Mouse (Mus musculus) midbrain, embryonic 14.5 days (tissue): Measurements from ENCODE around the gene Tex35. TPM values are rescaled to one million over a fixed set of nuclear protein-coding genes. Genes with fewer than 3 reads are reported as not detected.

Experiments used
- ATAC-seq: fragments of 200-750 bp; cut with Nextera tagmentation; 2 replicates; pipeline ENCODE4 v1.8.0; 2017; ENCODE audit warnings: moderate number of reproducible peaks, moderate library complexity; ENCODE audit not compliant: low FRiP score, low TSS enrichment
- DNase-seq: peaks from one replicate; pipeline ENCODE4 v3.0.0-alpha.2; 2015
- H3K27ac ChIP-seq: fragments of 300-500 bp; sonication (generic); replicated peaks from 2 replicates; pipeline ENCODE4 v1.5.1; 2014; ENCODE audit warnings: mild to moderate bottlenecking, low read depth, low read length, moderate library complexity
- H3K27me3 ChIP-seq: fragments of 300-500 bp; sonication (generic); 2 replicates; pipeline ENCODE4 v1.6.1; 2014; ENCODE audit warnings: low read length, control low read depth, mixed read lengths; ENCODE audit not compliant: control insufficient read depth, insufficient read depth
- H3K36me3 ChIP-seq: fragments of 300-500 bp; sonication (generic); 2 replicates; pipeline ENCODE4 v1.6.1; 2014; ENCODE audit warnings: low read length, control low read depth; ENCODE audit not compliant: control insufficient read depth, insufficient read depth
- H3K4me1 ChIP-seq: fragments of 300-500 bp; sonication (generic); 2 replicates; pipeline ENCODE4 v1.6.1; 2014; ENCODE audit warnings: mild to moderate bottlenecking, antibody characterized with exemption, low read length, control low read depth; ENCODE audit not compliant: control insufficient read depth, insufficient read depth
- H3K4me2 ChIP-seq: fragments of 300-500 bp; sonication (generic); 2 replicates; pipeline ENCODE4 v1.6.1; 2014; ENCODE audit warnings: mild to moderate bottlenecking, low read length, moderate library complexity
- H3K4me3 ChIP-seq: fragments of 300-500 bp; sonication (generic); replicated peaks from 2 replicates; pipeline ENCODE4 v1.5.1; 2014; ENCODE audit warnings: low read depth, low read length
- H3K9ac ChIP-seq: fragments of 300-500 bp; sonication (generic); replicated peaks from 2 replicates; pipeline ENCODE4 v1.6.1; 2014; ENCODE audit warnings: mild to moderate bottlenecking, low read length, moderate library complexity
- H3K9me3 ChIP-seq: fragments of 300-500 bp; sonication (generic); 2 replicates; pipeline ENCODE4 v1.6.1; 2016; ENCODE audit warnings: low read length, control low read depth, mixed read lengths; ENCODE audit not compliant: control insufficient read depth
- WGBS: fragments of 180-500 bp; shearing (Covaris S2); extraction: QIAGEN DNeasy Blood & Tissue Kit; methylation state at CpG from one replicate; pipeline ENCODE4 v1.1.7; 2014; 5-methylcytosine and 5-hydroxymethylcytosine counted together
- polyA plus RNA-seq: library from polyadenylated mRNA; unstranded; fragments of >200 nt; fragmentation: Nextera tagmentation; extraction: Ambion mirVana; gene quantifications from 2 replicates; pipeline ENCODE4 v1.2.1, GENCODE M21; 2014

The Tex35 gene
- polyA plus RNA-seq, 1 experiment from 2014 or later = not detected

DNA sequence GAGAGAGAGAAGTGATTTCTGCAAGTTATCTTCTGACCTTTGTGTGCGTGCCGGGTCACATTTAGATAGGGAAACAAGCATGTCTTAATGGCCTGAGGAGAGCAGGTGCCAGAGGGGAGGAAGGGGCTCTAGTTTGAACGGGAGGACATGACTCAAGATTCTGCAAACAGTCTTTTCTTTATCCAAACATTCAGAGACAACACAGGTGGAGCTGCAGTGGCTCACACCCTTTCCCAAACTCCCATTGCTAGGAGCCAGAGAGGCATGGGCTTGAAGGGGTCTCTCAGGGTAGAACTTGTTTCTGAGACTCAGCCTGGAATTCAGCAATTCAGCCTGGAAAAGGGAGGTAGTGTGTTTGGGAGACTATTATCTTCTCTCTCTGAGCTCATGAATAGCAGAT, 15.4 kb upstream of the Tex35 start:
- Histone ChIP-seq H3K4me1 (no peaks in the 10 kb centered on the region), H3K27me3 (no peaks in the 10 kb centered on the region), H3K9me3 (no peaks in the 10 kb centered on the region), H3K27ac (no peak overlapping the region), H3K4me2 (no peak overlapping the region), H3K36me3 (no peaks in the 10 kb centered on the region), H3K4me3 (no peak overlapping the region), H3K9ac (no peak overlapping the region)
- DNase-seq = no peak
- WGBS = 96% methylated on average over 3 of the region's 3 CpGs
- no peak for ATAC-seq

DNA sequence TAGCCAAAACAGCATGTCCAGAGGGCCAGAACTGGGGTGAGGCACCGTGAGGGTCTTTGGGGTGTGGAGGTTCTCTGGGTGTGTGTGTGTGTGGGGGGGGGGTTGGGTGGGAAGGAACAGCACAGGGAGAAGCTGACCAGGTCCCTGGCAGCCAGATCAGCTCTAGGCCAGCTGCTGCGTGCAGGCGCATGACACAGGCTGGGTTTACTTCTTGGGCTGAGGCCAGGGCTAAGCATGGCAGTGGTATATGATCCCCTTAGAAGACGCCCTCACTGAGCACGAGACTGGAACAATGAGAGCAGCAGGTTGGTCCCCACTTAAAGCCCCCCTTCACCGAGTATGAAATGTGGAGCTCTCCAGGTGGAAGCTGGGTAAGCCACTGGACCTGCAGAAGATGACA, 10.7 kb upstream of the Tex35 start:
- no peaks in the 10 kb centered on the region for H3K4me1 ChIP-seq
- no peak for DNase-seq
- 89% methylated on average over 6 of the region's 6 CpGs for WGBS
- no peak for ATAC-seq
- no peak overlapping the region for H3K4me3 ChIP-seq
- H3K27me3 ChIP-seq = no peaks in the 10 kb centered on the region
- no peak overlapping the region for H3K4me2 ChIP-seq
- H3K9ac ChIP-seq = no peak overlapping the region
- H3K9me3 ChIP-seq = no peaks in the 10 kb centered on the region
- H3K36me3 ChIP-seq = no peaks in the 10 kb centered on the region
- H3K27ac ChIP-seq = no peak overlapping the region

GRCm38 (mm10) chr1:157117440-157117839, 9.0 kb upstream of the Tex35 start:
- DNase-seq (no peak), ATAC-seq (no peak)
- Histone ChIP-seq H3K4me1 (no peaks in the 10 kb centered on the region), H3K9ac (no peak overlapping the region), H3K36me3 (no peaks in the 10 kb centered on the region), H3K4me3 (no peak overlapping the region), H3K27ac (no peak overlapping the region), H3K4me2 (no peak overlapping the region), H3K9me3 (no peaks in the 10 kb centered on the region), H3K27me3 (no peaks in the 10 kb centered on the region)
- WGBS = 91% methylated on average over 3 of the region's 3 CpGs

- Histone ChIP-seq H3K4me1 (no peaks in the 10 kb centered on the region), H3K9me3 (no peaks in the 10 kb centered on the region), H3K36me3 (no peaks in the 10 kb centered on the region), H3K9ac (no peak overlapping the region), H3K27ac (no peak overlapping the region), H3K4me3 (no peak overlapping the region), H3K27me3 (no peaks in the 10 kb centered on the region), H3K4me2 (no peak overlapping the region)
- ATAC-seq (no peak), DNase-seq (no peak)
- WGBS = 70% methylated on average over 2 of the region's 2 CpGs
These were observed 6.0 kb upstream of the Tex35 start for GRCm38 (mm10) chr1:157114492-157114891.

GRCm38 (mm10) chr1:157110287-157110835, 1.9 kb upstream of the Tex35 start:
- Histone ChIP-seq H3K9ac (no peak overlapping the region), H3K27me3 (no peaks in the 10 kb centered on the region), H3K4me3 (no peak overlapping the region), H3K27ac (no peak overlapping the region), H3K4me1 (no peaks in the 10 kb centered on the region), H3K4me2 (no peak overlapping the region), H3K36me3 (no peaks in the 10 kb centered on the region), H3K9me3 (no peaks in the 10 kb centered on the region)
- ATAC-seq = no peak
- no peak for DNase-seq
- WGBS = 75% methylated on average over 6 of the region's 6 CpGs

- H3K27ac ChIP-seq = peak overlapping the region; percentile 82
- peak overlapping the region; percentile 22; the same call in 1 of the 2 replicates for H3K4me3 ChIP-seq
- H3K4me1 ChIP-seq = peaks cover 10% of the 10 kb centered on the region
- ATAC-seq (peak; percentile 83), DNase-seq (peak; percentile 81)
- no peaks in the 10 kb centered on the region for H3K9me3 ChIP-seq
- H3K36me3 ChIP-seq = no peaks in the 10 kb centered on the region
- 7% methylated on average over 19 of the region's 19 CpGs for WGBS
- H3K27me3 ChIP-seq = no peaks in the 10 kb centered on the region
- H3K4me2 ChIP-seq = peak overlapping the region; percentile 55
- H3K9ac ChIP-seq = peak overlapping the region; percentile 42
These were observed 7.2 kb downstream of the Tex35 start for GRCm38 (mm10) chr1:157101122-157101865.

DNA sequence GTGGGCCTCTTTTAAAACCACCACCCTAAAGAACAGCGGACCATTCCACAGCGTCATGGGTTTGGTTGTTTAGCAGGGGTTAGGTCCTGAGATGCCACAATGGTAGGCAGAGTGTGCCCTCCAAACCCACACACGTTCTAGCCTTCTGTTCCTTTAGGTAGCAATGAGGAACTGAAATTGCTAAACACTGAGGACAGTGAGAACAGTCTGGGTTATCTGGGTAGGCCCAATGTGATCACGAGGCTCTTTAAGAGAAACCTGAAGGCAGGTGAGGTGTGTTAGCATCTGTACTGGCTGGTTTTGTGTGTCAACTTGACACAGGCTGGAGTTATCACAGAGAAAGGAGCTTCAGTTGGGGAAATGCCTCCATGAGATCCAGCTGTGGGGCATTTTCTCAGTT, 12.9 kb downstream of the Tex35 start:
- DNase-seq (no peak), ATAC-seq (no peak)
- Histone ChIP-seq H3K36me3 (no peaks in the 10 kb centered on the region), H3K4me2 (no peak overlapping the region), H3K27me3 (no peaks in the 10 kb centered on the region), H3K4me3 (no peak overlapping the region), H3K27ac (no peak overlapping the region), H3K4me1 (no peaks in the 10 kb centered on the region), H3K9ac (no peak overlapping the region), H3K9me3 (no peaks in the 10 kb centered on the region)
- 89% methylated on average over 4 of the region's 4 CpGs for WGBS

DNA sequence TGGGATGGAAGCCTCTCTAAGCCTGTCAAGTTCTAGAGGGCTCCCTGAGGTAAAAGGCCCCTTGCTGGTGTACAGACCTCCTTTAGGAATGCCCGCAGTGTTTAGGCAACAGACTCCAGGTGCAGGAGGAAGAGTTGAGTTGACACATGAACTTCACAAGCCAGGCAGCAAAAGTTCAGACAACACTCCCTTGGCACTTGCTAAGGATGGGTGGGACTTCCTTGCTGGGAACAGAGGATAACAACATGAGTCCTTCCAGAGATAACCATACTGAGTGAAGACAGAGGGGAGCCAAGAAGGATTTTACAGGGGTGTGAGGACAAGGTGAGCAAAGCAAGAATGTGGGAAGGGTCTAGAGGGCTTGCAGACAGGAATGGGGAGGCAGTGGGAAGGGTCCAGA, 15.9 kb downstream of the Tex35 start:
- ATAC-seq (no peak), DNase-seq (no peak)
- 91% methylated on average over 1 of the region's 1 CpGs for WGBS
- no peaks in the 10 kb centered on the region for H3K4me1 ChIP-seq
- no peaks in the 10 kb centered on the region for H3K36me3 ChIP-seq
- no peak overlapping the region for H3K4me2 ChIP-seq
- no peaks in the 10 kb centered on the region for H3K27me3 ChIP-seq
- H3K27ac ChIP-seq = no peak overlapping the region
- H3K9me3 ChIP-seq = no peaks in the 10 kb centered on the region
- no peak overlapping the region for H3K9ac ChIP-seq
- no peak overlapping the region for H3K4me3 ChIP-seq

- Histone ChIP-seq H3K4me1 (no peaks in the 10 kb centered on the region), H3K4me3 (no peak overlapping the region), H3K27ac (no peak overlapping the region), H3K36me3 (no peaks in the 10 kb centered on the region), H3K9me3 (no peaks in the 10 kb centered on the region), H3K4me2 (no peak overlapping the region), H3K27me3 (no peaks in the 10 kb centered on the region), H3K9ac (no peak overlapping the region)
- ATAC-seq (no peak), DNase-seq (no peak)
- WGBS = 56% methylated on average over 4 of the region's 4 CpGs
These were observed 16.3 kb downstream of the Tex35 start for GRCm38 (mm10) chr1:157092140-157092539.
